Mouse (Mus musculus) midbrain, embryonic 16.5 days (tissue): ENCODE results near the gene Pkdrej. TPM values are rescaled to one million over a fixed set of nuclear protein-coding genes. Genes with fewer than 3 reads are reported as not detected.

ENCODE experiments used
- ATAC-seq: fragments of 200-750 bp; cut with Nextera tagmentation; 2 replicates; pipeline ENCODE4 v1.8.0; 2017; ENCODE audit warnings: moderate TSS enrichment
- H3K27ac ChIP-seq: fragments of 300-500 bp; sonication (generic); 2 replicates; pipeline ENCODE4 v1.5.1; 2014; ENCODE audit warnings: mild to moderate bottlenecking, low read length, mixed read lengths
- H3K27me3 ChIP-seq: fragments of 300-500 bp; sonication (generic); 2 replicates; pipeline ENCODE4 v1.6.1; 2014; ENCODE audit warnings: low read depth, low read length, mixed read lengths; ENCODE audit not compliant: control insufficient read depth, insufficient read depth
- H3K36me3 ChIP-seq: fragments of 300-500 bp; sonication (generic); 2 replicates; pipeline ENCODE4 v1.6.1; 2014; ENCODE audit warnings: mild to moderate bottlenecking, low read length, moderate library complexity, mixed read lengths; ENCODE audit not compliant: control insufficient read depth, insufficient read depth
- H3K4me1 ChIP-seq: fragments of 300-500 bp; sonication (generic); 2 replicates; pipeline ENCODE4 v1.6.1; 2014; ENCODE audit warnings: mild to moderate bottlenecking, low read length, mixed read lengths; ENCODE audit not compliant: control insufficient read depth, insufficient read depth
- H3K4me2 ChIP-seq: fragments of 300-500 bp; sonication (generic); 2 replicates; pipeline ENCODE4 v1.6.1; 2014; ENCODE audit warnings: mild to moderate bottlenecking, low read length, mixed read lengths
- H3K4me3 ChIP-seq: fragments of 300-500 bp; sonication (generic); 2 replicates; pipeline ENCODE4 v1.5.1; 2014; ENCODE audit warnings: low read depth, mild to moderate bottlenecking, low read length, moderate library complexity, mixed read lengths
- H3K9ac ChIP-seq: fragments of 300-500 bp; sonication (generic); 2 replicates; pipeline ENCODE4 v1.6.1; 2014; ENCODE audit warnings: low read depth, low read length, mixed read lengths
- H3K9me3 ChIP-seq: fragments of 300-500 bp; sonication (generic); replicated peaks from 2 replicates; pipeline ENCODE4 v1.6.1; 2014; ENCODE audit warnings: mild to moderate bottlenecking, low read length, mixed read lengths; ENCODE audit not compliant: control insufficient read depth, poor library complexity, severe bottlenecking
- WGBS: fragments of 180-500 bp; shearing (Covaris S2); extraction: QIAGEN DNeasy Blood & Tissue Kit; methylation state at CpG from one replicate; pipeline ENCODE4 v1.1.7; 2014; 5-methylcytosine and 5-hydroxymethylcytosine counted together
- polyA plus RNA-seq: library from polyadenylated mRNA; unstranded; fragments of >200 nt; fragmentation: Nextera tagmentation; extraction: Ambion mirVana; gene quantifications from 2 replicates; pipeline ENCODE4 v1.2.1, GENCODE M21; 2015

The Pkdrej gene
- polyA plus RNA-seq, 1 experiment from 2014 or later = not detected

DNA sequence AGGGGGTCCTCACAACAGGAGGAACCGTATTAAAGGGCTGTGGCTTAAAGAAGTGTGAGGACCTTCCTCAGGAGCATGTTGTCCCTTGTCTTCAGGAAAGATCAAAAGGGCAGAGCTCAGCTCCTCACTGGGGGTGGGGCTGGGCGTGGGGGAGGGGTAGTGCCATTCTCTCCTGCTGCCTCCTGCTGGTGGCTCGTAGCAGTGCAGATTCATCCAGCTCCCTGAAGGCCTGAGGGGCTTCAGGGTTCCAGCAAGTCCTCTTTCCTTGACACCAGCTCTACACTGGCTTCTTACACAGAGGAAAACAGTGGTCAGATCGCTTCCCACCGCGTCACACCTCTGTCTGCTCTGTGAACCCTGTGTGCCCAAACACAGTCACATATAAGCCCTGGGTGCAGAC lies 19.4 kb upstream of the Pkdrej start:
- WGBS = 39% methylated on average over 6 of the region's 6 CpGs

GRCm38 (mm10) chr15:85836887-85837286 lies 15.4 kb upstream of the Pkdrej start:
- Histone ChIP-seq H3K9me3 (no peaks in the 10 kb centered on the region), H3K4me2 (no peak overlapping the region), H3K4me1 (peaks cover 2% of the 10 kb centered on the region; the same call in 1 of the 2 replicates), H3K9ac (no peak overlapping the region), H3K27me3 (no peaks in the 10 kb centered on the region), H3K36me3 (peaks cover 2% of the 10 kb centered on the region; the same call in 1 of the 2 replicates), H3K27ac (no peak overlapping the region), H3K4me3 (no peak overlapping the region)
- no peak for ATAC-seq
- 95% methylated on average over 5 of the region's 5 CpGs for WGBS

More for the DNA sequence above, 19.4 kb upstream of the Pkdrej start:
- Histone ChIP-seq H3K27ac (no peak overlapping the region), H3K9me3 (no peaks in the 10 kb centered on the region), H3K27me3 (no peaks in the 10 kb centered on the region), H3K4me3 (no peak overlapping the region), H3K4me1 (no peaks in the 10 kb centered on the region), H3K9ac (no peak overlapping the region), H3K4me2 (no peak overlapping the region), H3K36me3 (peaks cover 2% of the 10 kb centered on the region; the same call in 1 of the 2 replicates)
- ATAC-seq = no peak

DNA sequence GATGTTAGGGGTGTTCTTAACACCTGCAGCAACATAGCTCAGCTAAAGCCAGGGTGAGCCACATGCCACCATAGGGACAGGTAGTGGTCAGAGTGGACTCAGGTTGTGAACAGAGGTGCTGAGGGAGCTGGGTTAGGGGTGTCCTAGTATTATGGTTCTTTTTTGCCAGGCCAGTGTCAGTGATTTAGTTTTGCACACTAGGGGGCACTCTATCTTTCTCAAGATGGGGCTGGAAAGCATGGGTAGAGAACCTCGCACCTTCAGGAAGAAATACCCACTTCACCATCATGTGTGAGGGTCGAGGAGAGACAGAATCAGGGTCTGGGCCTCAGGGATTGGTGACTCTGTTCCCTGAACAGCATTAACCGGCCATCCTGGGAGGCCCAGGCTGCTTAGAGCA lies 13.8 kb upstream of the Pkdrej start:
- WGBS = 58% methylated on average over 3 of the region's 3 CpGs

GRCm38 (mm10) chr15:85832599-85832998 lies 11.1 kb upstream of the Pkdrej start:
- WGBS = 58% methylated on average over 8 of the region's 8 CpGs
- H3K9me3 ChIP-seq = no peaks in the 10 kb centered on the region
- H3K27ac ChIP-seq = no peak overlapping the region
- peak overlapping the region; percentile 63 for H3K4me2 ChIP-seq
- peaks cover 6% of the 10 kb centered on the region; the same call in 1 of the 2 replicates for H3K4me1 ChIP-seq
- H3K9ac ChIP-seq = peak overlapping the region; percentile 58
- 0 out of 2 replicates have a peak, but pooled peaks have one; percentile 22 for ATAC-seq
- peak overlapping the region; percentile 53 for H3K4me3 ChIP-seq
- peaks cover 2% of the 10 kb centered on the region; the same call in 1 of the 2 replicates for H3K36me3 ChIP-seq
- no peaks in the 10 kb centered on the region for H3K27me3 ChIP-seq

More for the DNA sequence above, 13.8 kb upstream of the Pkdrej start:
- Histone ChIP-seq H3K36me3 (peaks cover 2% of the 10 kb centered on the region; the same call in 1 of the 2 replicates), H3K4me1 (peaks cover 6% of the 10 kb centered on the region; the same call in 1 of the 2 replicates), H3K4me2 (no peak overlapping the region), H3K27me3 (no peaks in the 10 kb centered on the region), H3K9me3 (no peaks in the 10 kb centered on the region), H3K9ac (no peak overlapping the region), H3K4me3 (no peak overlapping the region), H3K27ac (no peak overlapping the region)
- no peak for ATAC-seq

DNA sequence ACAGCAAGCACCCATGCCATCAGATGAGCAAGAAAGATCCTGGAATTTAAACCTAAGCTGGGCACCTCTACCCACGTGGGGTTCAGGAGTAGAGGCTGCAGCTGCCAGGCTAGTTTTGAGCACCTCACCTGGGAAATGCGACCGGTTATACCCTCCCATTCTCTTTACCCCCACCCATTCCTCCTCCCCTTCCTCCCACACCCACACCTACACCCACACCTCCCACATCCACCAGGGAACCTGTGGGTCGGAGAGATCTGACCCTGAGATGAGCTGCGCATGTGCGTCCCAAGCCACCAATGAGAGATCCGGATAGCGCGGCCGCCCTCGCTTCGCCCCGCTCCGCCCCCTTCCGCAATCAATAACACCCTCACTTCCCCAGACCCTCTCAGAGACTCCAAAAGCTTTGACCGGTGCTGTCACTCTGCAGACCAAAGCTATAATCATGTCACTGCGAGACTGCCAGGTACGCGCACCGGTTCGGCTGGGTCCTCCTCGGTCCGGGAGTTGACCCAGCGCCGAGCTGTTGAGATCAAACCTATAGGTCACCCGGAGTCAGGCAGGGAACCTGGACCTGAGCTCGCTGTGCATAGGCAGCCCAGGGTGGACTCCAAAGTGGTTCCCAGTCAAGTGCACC lies 10.5 kb upstream of the Pkdrej start, which contains the start of gene Ttc38:
Gene Ttc38 (plus strand): TSS at position 353 of the 637 bp plus-strand sequence.
- no peak within 1 kb of the TSS for H3K27ac ChIP-seq
- WGBS = under 1% methylated on average over 27 of the region's 27 CpGs

GRCm38 (mm10) chr15:85829470-85829869 lies 7.9 kb upstream of the Pkdrej start:
- Histone ChIP-seq H3K4me2 (no peak overlapping the region), H3K36me3 (no peaks in the 10 kb centered on the region), H3K9me3 (no peaks in the 10 kb centered on the region), H3K9ac (no peak overlapping the region), H3K27ac (no peak overlapping the region), H3K27me3 (no peaks in the 10 kb centered on the region), H3K4me1 (peaks cover 6% of the 10 kb centered on the region; the same call in 1 of the 2 replicates), H3K4me3 (no peak overlapping the region)
- WGBS = 71% methylated on average over 5 of the region's 5 CpGs
- ATAC-seq = no peak

More for the DNA sequence above, 10.5 kb upstream of the Pkdrej start, which contains the start of gene Ttc38:
- H3K9me3 ChIP-seq = no peaks in the 10 kb centered on the region
- H3K36me3 ChIP-seq = peaks cover 2% of the 10 kb centered on the region; the same call in 1 of the 2 replicates
- peak; percentile 94 for ATAC-seq
- H3K4me3 ChIP-seq = peak within 1 kb of the TSS; percentile 53
- peak within 1 kb of the TSS; percentile 63 for H3K4me2 ChIP-seq
- H3K4me1 ChIP-seq = peaks cover 6% of the 10 kb centered on the region; the same call in 1 of the 2 replicates
- no peaks in the 10 kb centered on the region for H3K27me3 ChIP-seq
- H3K9ac ChIP-seq = peak within 1 kb of the TSS; percentile 58

- Histone ChIP-seq H3K9ac (no peak overlapping the region), H3K27ac (no peak overlapping the region), H3K9me3 (no peaks in the 10 kb centered on the region), H3K36me3 (no peaks in the 10 kb centered on the region), H3K27me3 (no peaks in the 10 kb centered on the region), H3K4me2 (no peak overlapping the region), H3K4me1 (peaks cover 6% of the 10 kb centered on the region; the same call in 1 of the 2 replicates), H3K4me3 (no peak overlapping the region)
- ATAC-seq = no peak
- 92% methylated on average over 4 of the region's 4 CpGs for WGBS
Measured at GRCm38 (mm10) chr15:85828071-85828470, 6.5 kb upstream of the Pkdrej start.

DNA sequence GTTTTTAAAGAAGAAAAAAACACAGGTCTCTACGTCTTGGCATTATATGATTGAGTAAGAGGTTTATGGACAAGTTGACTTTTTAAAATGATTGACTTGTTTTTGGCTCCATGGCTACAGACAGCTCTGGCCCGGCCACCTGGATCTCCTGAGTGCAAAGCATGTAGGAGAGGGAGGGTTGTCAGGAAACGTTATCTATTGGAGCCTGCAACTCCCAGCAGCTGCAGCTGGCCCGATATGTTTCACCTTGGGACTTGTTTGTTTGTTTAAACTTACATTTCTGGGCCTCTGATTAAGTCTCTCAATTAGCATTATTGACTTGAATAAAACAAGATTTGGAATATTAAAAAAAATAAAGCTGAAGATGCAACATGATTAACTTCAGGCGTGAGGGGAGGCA lies 5.1 kb upstream of the Pkdrej start:
- Histone ChIP-seq H3K4me2 (no peak overlapping the region), H3K27me3 (no peaks in the 10 kb centered on the region), H3K9ac (no peak overlapping the region), H3K9me3 (no peaks in the 10 kb centered on the region), H3K27ac (no peak overlapping the region), H3K4me1 (peaks cover 3% of the 10 kb centered on the region; the same call in 1 of the 2 replicates), H3K4me3 (no peak overlapping the region), H3K36me3 (no peaks in the 10 kb centered on the region)
- 78% methylated on average over 5 of the region's 5 CpGs for WGBS
- no peak for ATAC-seq

GRCm38 (mm10) chr15:85822011-85822359 lies 451 bp upstream of the Pkdrej start:
- WGBS = 9% methylated on average over 4 of the region's 4 CpGs

More at GRCm38 (mm10) chr15:85822011-85822359, 451 bp upstream of the Pkdrej start:
- 0 out of 2 replicates have a peak, but pooled peaks have one; percentile 48 for ATAC-seq
- Histone ChIP-seq H3K27me3 (no peaks in the 10 kb centered on the region; the same call in none of the 2 replicates), H3K9me3 (no peaks in the 10 kb centered on the region), H3K36me3 (no peaks in the 10 kb centered on the region), H3K27ac (no peak overlapping the region), H3K4me2 (peak overlapping the region; percentile 71), H3K4me1 (peaks cover 3% of the 10 kb centered on the region; the same call in 1 of the 2 replicates), H3K4me3 (peak overlapping the region; percentile 42), H3K9ac (peak overlapping the region; percentile 57; the same call in 1 of the 2 replicates)
